14 mouse cellular contexts compared by ENCODE assay signal in the genomic region with DNA sequence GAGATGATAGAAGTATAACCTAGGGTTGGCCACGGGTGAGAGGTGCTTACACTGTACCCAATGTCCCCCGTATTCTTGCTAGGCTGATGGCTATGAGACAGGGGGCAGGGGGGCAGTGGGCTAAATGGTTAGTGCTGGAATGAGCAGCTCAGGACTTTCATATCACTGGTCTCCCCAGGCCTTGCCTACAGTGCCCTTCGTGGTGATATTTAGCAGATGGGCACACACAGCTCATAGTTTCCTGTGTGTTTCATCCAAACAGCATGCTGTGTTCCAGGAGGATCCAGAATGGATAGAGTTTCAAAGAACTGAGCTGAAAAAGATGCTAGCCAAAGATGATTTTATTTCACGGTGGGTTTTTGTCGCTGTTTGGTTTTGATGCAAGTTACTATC.
"Had no signal": no experiment of that assay in that cellular context is flagged by ENCODE, and none has a peak within 500 bp of the region (broad histone marks: within the 10 kb centered on the region; RNA-seq: fewer than 3 reads in every experiment).

No protein-coding gene starts in this region.

- H3K4me2 ChIP-seq: liver, embryonic 13.5 days; midbrain, embryonic 11.5 days; neural tube, embryonic 12.5 days; neural tube, embryonic 15.5 days had no signal

- H3K4me3 ChIP-seq: left cerebral cortex, adult 2 months; liver, embryonic 13.5 days; neural tube, embryonic 12.5 days; neural tube, embryonic 15.5 days had no signal

- H3K27me3 ChIP-seq: liver, embryonic 13.5 days; neural tube, embryonic 12.5 days; neural tube, embryonic 15.5 days had no signal

- H3K36me3 ChIP-seq: liver, embryonic 13.5 days; neural tube, embryonic 12.5 days; neural tube, embryonic 15.5 days had no signal

- H3K27ac ChIP-seq: liver, embryonic 13.5 days; neural tube, embryonic 12.5 days; neural tube, embryonic 15.5 days; stomach, postnatal 0 days had no signal

- H3K9me3 ChIP-seq: liver, embryonic 13.5 days; neural tube, embryonic 12.5 days; neural tube, embryonic 15.5 days had no signal

- DNase-seq: layer of hippocampus, adult 9-11 months; liver, embryonic 13.5 days; lung, adult 2 months; midbrain, embryonic 14.5 days; right cerebral cortex, adult 18-20 months; right cerebral cortex, postnatal 14 days; thymus, adult 2 months; thymus, postnatal 14 days; thymus, postnatal 4 days had no signal

- H3K9ac ChIP-seq: liver, embryonic 13.5 days; neural tube, embryonic 12.5 days; neural tube, embryonic 15.5 days had no signal
